Mouse (Mus musculus): ENCODE results near the gene Icosl. TPM values are rescaled to one million over a fixed set of nuclear protein-coding genes. Genes with fewer than 3 reads are reported as not detected.
"Not testable (repeated sequence)": the region's sequence is repeated elsewhere in the genome, so short reads cannot be mapped to it uniquely, and the experiment has no call there.

Icosl gene
- total RNA-seq, 2 experiments from 2014 or later: 1.6 to 2.0 TPM

DNA sequence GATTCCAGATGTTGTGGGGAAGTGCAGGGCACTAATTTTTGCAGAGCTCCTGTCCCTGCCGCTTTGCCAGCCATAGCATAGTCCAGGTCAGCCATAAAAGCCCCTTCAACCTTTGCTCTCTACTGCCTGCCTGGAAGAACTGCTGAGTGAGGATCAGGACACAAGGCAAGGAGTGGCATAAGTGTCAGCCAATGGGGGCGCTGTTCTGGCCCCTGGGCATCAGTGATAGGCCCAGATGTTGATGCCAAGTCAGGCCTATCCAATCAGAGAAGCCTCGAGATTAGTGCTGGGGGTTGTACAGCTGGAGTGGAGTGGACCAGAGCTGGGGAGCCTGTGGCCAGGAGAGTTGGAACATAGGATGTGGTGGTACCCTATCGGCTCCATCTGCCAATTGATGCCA lies 1.9 kb upstream of the Icosl start:
- DNase-seq: no peak
- intact Hi-C loops (cut with DNase I; ENCODE audit: low total_unique reads): loop anchor here (5.0 kb wide), 1 partner anchor 90 kb away; no protein-coding TSS in a partner anchor

- no peak for DNase-seq
- intact Hi-C loops (cut with DNase I; ENCODE audit: low total_unique reads): loop anchor here (5.0 kb wide), 1 partner anchor 89 kb away; no protein-coding TSS in a partner anchor
These were observed 561 bp upstream of the Icosl start for GRCm38 (mm10) chr10:78068541-78068940.

GRCm38 (mm10) chr10:78074151-78074550 lies 5.0 kb downstream of the Icosl start:
- intact Hi-C loops (cut with DNase I; ENCODE audit: low total_unique reads): no loop called here
- no peak for DNase-seq

DNA sequence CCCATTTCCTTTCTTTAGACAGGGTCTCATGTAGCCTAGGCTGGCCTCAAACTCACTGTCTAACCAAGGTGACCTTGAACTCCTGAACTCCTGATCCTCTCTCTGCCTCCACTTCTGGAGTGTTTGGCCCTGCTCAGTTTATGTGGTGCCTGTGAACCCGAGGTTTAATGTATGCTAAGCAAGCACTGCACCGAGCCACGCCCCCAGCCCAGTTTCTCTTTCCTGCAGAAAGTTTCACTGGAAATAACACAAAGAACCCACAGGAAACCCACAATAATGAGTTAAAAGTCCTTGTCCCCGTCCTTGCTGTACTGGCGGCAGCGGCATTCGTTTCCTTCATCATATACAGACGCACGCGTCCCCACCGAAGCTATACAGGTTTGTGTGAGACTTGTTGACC lies 5.9 kb downstream of the Icosl start:
- no peak for DNase-seq
- intact Hi-C loops (cut with DNase I; ENCODE audit: low total_unique reads): no loop called here

- DNase-seq: no peak
- intact Hi-C loops (cut with DNase I; ENCODE audit: low total_unique reads): no loop called here
These were observed 8.8 kb downstream of the Icosl start for GRCm38 (mm10) chr10:78077862-78078261.

DNA sequence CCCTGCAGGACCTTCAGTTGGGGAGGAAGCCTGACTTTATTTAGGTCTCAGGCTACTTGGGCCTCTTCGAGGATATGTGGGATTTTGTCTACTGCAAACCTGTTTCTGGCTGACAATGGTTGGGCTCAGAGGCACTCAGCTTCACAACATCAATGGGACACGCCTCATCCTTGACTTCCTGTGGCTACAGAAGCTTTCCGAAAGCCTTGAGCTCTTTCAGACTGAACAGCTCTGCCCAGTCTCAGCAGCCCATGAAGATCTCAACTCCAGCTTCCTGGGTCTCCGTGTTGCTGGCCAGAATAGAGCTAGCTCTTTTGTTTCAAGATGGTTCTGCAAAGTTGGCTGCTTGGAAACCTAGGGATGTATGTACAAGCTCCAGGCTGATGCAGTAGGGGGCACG lies 9.2 kb downstream of the Icosl start:
- DNase-seq: no peak
- intact Hi-C loops (cut with DNase I; ENCODE audit: low total_unique reads): no loop called here

DNA sequence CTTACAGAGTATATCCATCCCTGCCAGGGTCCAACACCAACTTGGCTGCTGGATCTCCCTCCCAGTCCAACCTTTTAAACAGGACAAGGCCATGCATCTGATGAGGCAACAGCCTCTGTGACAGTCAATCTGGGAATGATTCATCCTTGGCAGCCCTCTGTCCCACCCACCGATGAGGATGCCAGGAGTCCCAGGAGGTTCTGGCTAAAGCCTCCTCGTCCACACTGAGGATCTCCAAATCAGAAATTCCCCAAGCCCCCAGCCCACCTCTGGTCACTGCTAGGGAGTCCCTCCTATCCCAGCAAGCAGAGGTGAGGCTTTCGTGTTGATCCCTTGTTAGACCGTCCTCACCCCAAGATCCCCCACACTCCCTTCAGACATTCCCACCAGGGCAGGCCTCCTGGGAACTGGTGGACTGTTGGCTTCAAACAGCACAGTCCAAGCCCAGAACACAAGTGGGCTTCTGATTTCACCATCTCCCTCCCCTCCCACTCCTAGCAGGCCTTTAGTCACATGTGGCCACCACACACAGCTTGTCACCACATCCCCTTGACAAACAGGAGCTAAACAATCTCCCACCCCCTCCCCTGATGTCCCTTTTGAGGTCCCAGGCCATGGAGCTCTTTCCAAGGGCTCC lies 11.0 kb downstream of the Icosl start:
- intact Hi-C loops (cut with DNase I; ENCODE audit: low total_unique reads): no loop called here
- DNase-seq: peak; percentile 52

GRCm38 (mm10) chr10:78084073-78084472 lies 15.0 kb downstream of the Icosl start:
- intact Hi-C loops (cut with DNase I; ENCODE audit: low total_unique reads): no loop called here
- DNase-seq: no peak

- no peak for DNase-seq
- intact Hi-C loops (cut with DNase I; ENCODE audit: low total_unique reads): no loop called here
These were observed 16.6 kb downstream of the Icosl start for GRCm38 (mm10) chr10:78085711-78086110.

DNA sequence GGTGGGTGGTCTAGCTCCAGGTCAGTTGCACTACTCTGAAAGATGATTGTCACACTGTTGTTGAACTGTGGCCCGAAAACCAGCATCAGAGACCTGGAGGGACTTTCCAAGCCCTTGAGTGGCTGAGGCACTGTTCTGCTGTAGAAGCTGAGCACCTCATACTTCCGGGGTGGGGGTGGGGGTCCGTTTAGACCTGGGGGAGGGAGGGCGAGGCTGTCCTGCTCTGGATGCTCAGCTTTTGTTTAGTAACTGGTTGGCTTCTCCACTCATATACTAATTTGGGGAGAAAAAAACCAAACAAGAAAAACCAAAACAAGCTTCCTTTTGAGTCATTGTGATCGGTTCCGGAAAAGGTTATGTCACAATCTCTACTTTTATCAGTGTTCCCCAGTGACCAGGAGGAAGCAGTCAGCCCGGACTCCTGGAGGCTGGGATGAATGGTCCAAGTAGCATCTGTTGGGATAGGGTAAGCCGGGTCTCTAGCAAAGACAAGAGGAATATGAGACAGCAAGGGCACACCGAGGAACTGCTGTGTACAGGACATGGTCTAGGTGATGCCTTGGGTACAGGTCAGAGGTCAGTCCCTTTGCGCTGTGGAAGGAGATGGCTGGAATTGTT lies 17.5 kb downstream of the Icosl start:
- intact Hi-C loops (cut with DNase I; ENCODE audit: low total_unique reads): no loop called here
- no peak for DNase-seq

DNA sequence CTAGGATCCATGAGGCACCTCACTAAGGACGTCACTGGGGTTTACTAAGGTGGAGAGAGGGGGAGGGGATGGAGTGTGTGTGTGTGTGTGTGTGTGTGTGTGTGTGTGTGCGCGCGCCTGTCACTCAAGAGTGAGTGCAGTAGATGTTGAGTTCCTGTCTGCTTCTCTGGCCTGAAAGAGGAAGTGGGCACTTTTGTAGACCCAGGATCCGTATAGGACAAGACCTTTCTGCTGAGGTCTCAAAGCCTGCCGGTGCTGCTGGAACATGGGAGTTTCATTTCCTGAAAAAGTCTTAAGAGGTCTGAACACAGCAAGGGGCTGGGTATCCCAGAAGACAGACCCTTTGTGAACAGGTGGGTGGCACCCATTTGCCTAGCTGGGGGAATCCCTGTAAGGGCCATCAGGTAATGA lies 18.0 kb downstream of the Icosl start:
- DNase-seq: no peak
- intact Hi-C loops (cut with DNase I; ENCODE audit: low total_unique reads): no loop called here

DNA sequence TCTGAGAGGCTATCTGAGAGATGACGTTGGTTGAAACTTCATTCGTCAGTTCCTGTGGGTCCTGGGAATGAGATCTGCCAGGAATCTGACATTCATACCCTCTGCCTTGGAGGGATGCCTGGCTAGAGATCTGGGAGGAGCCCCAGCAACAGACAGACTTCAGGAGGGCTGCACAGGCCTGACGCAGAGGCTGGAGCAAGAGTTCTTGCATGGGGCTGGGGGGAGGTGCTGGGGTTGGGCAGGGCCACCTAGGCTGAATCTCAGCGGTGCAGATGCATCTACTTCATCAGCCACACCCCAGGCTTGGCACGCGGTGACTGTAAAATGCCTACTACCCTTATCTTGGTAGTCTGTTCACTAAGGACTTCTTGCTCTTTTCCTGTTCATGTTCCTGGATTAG lies 21.1 kb downstream of the Icosl start:
- intact Hi-C loops (cut with DNase I; ENCODE audit: low total_unique reads): loop anchor here (2.0 kb wide), 1 partner anchor 41 kb away; no protein-coding TSS in a partner anchor
- DNase-seq: no peak

DNA sequence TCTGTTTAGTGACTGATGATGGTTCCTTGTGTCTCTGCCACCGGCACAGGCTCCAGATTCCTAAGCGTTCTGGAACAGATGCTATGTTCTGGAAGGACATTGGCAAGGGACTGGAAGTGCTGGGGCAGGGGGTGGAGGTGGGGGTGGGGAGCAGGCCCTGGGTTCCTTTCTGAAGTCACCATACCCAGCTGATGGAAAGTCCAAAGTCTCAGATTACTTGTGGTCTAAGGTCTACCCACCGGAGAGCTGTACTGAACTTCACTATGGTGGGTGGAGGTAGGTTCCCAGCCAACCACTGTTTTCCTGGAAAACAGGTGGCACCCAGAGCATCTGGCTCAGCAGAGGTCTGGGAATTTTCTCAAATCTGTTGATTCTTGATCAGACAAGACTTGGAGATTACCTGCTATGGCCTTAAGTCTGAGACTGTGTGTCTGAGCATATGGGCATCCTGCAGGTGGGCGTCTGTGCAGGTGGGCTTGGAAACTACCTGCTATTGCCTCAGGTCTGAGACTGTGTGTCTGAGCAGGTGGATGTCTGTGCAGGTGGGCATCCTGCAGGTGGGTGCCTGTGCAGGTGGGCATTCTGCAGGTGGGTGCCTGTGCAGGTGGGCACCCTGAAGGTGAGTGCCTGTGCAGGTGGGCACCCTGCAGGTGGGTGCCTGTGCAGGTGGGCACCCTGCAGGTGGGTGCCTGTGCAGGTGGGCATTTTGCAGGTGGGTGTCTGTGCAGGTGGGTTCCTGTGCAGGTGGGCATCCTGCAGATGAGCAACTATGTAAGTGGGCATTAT lies 21.8 kb downstream of the Icosl start:
- no peak for DNase-seq

GRCm38 (mm10) chr10:78091865-78092724 lies 23.0 kb downstream of the Icosl start:
- DNase-seq: no peak
- intact Hi-C loops (cut with DNase I; ENCODE audit: low total_unique reads): loop anchor here (2.0 kb wide), 1 partner anchor 39 kb away; no protein-coding TSS in a partner anchor

More for the DNA sequence above, 21.8 kb downstream of the Icosl start:
- intact Hi-C loops (cut with DNase I; ENCODE audit: low total_unique reads): loop anchor here (2.0 kb wide), 1 partner anchor 40 kb away; no protein-coding TSS in a partner anchor

GRCm38 (mm10) chr10:78092725-78093029 lies 23.6 kb downstream of the Icosl start:
- intact Hi-C loops (cut with DNase I; ENCODE audit: low total_unique reads): no loop called here
- no peak for DNase-seq

DNA sequence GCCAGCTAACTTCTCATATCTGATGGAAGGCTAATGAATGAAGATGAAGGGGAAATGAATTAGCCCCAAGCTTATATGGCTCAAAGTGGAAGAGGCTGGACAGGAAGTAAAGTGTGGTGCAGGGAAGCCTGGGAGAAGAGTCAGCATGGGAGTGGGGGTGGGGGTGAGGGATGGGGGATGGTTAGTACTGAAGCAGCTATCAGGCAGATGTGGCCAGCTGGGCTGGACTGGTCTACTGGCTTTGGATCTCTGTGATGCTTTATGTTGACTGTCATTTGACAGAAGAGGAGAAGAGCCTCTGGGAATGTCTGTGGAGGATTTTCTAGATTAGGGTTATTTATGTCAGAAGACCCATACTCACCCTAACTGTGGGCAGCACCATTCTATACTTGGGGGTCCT lies 26.1 kb downstream of the Icosl start:
- DNase-seq: no peak
- intact Hi-C loops (cut with DNase I; ENCODE audit: low total_unique reads): no loop called here

DNA sequence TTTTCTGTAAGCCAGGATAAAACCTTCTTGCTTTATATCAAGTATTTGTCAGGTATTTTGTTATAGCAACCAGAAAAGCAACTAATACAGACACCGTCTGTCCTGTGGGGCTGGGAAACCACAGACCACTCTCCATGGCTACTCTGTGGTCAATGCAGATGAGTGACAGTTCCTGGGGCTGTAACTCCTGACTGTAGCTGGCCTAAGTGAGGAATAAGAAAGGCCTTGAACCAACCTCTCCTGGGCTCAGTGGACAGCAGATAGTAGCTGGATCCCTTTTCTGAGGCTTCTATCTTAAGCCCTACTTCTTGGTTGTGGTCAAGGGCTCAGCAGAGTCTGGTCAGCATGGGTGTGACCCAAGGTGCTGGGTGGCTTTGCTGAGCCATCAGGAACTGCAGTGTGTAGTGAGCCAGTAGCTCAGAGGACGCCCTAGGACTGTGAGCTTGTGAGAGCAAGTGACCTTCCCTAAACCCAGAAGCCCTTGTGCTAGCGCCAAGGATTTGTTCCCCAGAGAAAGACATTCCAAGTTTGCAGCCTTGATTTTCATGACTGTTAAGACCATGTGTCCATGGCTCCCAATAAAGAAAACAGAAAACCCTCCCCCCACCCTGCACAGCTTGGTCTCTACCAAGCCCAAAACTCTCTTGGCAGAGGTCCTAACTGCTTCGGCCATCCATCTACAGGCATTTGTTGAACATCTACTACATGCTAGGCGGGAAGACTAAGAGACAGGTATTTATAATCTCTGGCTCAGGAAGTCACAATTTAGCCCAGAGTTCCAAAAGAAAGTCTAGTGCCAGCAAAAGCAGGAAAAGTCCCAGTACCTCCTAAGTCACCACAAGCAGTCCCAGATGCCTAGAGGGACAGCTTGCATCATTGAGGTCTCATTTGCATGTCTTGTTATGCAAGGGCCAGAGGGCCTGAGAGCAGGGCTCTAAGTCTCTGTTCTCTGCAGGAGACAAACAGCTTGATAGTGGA lies 27.1 kb downstream of the Icosl start:
- intact Hi-C loops (cut with DNase I; ENCODE audit: low total_unique reads): no loop called here
- DNase-seq: peak; percentile 32

DNA sequence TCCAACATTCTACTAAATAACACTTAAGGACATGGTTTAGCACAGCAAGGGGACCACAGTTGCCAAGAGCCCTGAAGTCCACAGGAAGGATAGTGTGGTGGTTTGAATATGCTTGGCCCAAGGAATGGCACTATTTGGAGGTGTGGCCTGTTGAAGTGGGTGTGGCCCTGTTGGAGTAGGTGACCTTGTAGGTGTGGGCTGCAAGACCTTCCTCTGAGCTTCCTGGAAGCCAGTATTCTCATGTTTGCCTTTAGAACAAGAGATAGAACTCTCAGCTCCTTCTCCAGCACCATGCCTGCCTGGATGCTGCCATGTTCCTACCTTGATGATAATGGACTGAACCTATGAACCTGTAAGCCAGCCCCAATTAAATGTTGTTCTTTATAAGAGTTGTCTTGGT lies 30.8 kb downstream of the Icosl start:
- DNase-seq; intact Hi-C loops (cut with DNase I; ENCODE audit: low total_unique reads): not testable (repeated sequence)

Measured in gastrocnemius, postnatal 14 days (tissue).